In the genomic region with DNA sequence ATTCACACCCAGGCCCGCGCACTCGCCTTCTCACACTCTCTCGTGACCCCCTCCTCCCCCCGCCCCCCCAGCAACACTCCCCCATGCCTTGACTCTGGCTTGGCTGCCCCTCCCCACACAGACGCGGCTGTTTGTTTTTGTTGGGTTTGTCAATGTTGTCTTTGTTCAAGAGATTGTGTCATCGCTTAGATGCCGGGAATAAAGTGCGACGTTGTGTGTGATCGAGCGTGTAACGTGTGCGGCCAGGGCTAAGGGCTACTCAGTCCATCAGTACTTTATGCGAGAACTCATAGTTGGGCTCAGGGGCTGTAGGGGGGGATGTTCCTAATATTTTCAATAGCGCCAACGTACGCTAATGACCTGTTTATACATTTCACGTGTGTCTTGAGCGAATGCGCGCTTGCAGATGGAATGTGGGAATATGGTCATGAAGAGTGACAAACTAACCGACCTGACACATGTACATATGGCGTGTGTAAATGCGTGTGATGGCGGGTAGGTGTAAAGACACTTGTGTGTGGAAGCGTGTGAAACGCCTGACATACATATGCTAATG, we compare ENCODE assay signal across 8 mouse cellular contexts. TPM values are rescaled to one million over a fixed set of nuclear protein-coding genes. Genes with fewer than 3 reads are reported as not detected.
A peak's percentile ranks its signal among the peaks of the same experiment; 100 is the strongest.
DNase-seq lines count a peak whose midpoint lies in the region; ATAC-seq and TF ChIP-seq lines count a peak whose summit lies in the region.

No protein-coding gene starts in this region.

- intact Hi-C loops in left cerebral cortex, adult 2 months (cut with DNase I): no loop called here

- TF ChIP-seq CTCF in left cerebral cortex, adult 2 months (IDR thresholded peaks at IDR 0.05): no peak

- peak overlapping the region; percentile 90 for H3K4me2 ChIP-seq in hindbrain, embryonic 13.5 days
- peak overlapping the region; percentile 61 for H3K4me2 ChIP-seq in liver, embryonic 13.5 days
- peak overlapping the region; percentile 94 for H3K4me2 ChIP-seq in neural tube, embryonic 13.5 days

- H3K9me3 ChIP-seq in hindbrain, embryonic 13.5 days: no peaks in the 10 kb centered on the region
- H3K9me3 ChIP-seq in liver, embryonic 13.5 days (replicated peaks): no peaks in the 10 kb centered on the region
- no peaks in the 10 kb centered on the region for H3K9me3 ChIP-seq in neural tube, embryonic 13.5 days

- peaks cover 63% of the 10 kb centered on the region for H3K27me3 ChIP-seq in hindbrain, embryonic 13.5 days
- peaks cover 72% of the 10 kb centered on the region for H3K27me3 ChIP-seq in liver, embryonic 13.5 days
- peaks cover 48% of the 10 kb centered on the region for H3K27me3 ChIP-seq in neural tube, embryonic 13.5 days

- peak overlapping the region; percentile 70 for H3K9ac ChIP-seq in hindbrain, embryonic 13.5 days
- H3K9ac ChIP-seq in liver, embryonic 13.5 days: no peak overlapping the region
- peak overlapping the region; percentile 72 for H3K9ac ChIP-seq in neural tube, embryonic 13.5 days

- no peaks in the 10 kb centered on the region for H3K36me3 ChIP-seq in hindbrain, embryonic 13.5 days
- H3K36me3 ChIP-seq in liver, embryonic 13.5 days: peaks cover 2% of the 10 kb centered on the region; the same call in 1 of the 2 replicates
- no peaks in the 10 kb centered on the region for H3K36me3 ChIP-seq in neural tube, embryonic 13.5 days

- H3K27ac ChIP-seq in left cerebral cortex, adult 2 months: peak overlapping the region; percentile 87
- H3K27ac ChIP-seq in hindbrain, embryonic 13.5 days: peak overlapping the region; percentile 60
- H3K27ac ChIP-seq in liver, embryonic 13.5 days: no peak overlapping the region
- peak overlapping the region; percentile 68 for H3K27ac ChIP-seq in neural tube, embryonic 13.5 days (replicated peaks)

- WGBS in hindbrain, embryonic 13.5 days: under 1% methylated on average over 29 of the region's 29 CpGs
- WGBS in liver, embryonic 13.5 days (ENCODE audit: insufficient replicate concordance): 1% methylated on average over 29 of the region's 29 CpGs
- WGBS in neural tube, embryonic 13.5 days: under 1% methylated on average over 29 of the region's 29 CpGs

- peak; percentile 7; the same call in 1 of the 2 replicates for ATAC-seq in hindbrain, embryonic 13.5 days (ENCODE audit: low FRiP score)
- ATAC-seq in liver, embryonic 13.5 days (ENCODE audit: low read depth): no peak
- peak; percentile 16; the same call in 1 of the 2 replicates for ATAC-seq in neural tube, embryonic 13.5 days (ENCODE audit: low read depth)

- peak in 1 of 2 experiments; percentile 33 for DNase-seq in left cerebral cortex, adult 2 months (ENCODE audit: extremely low spot score in 1 of 2, low spot score in 2 of 2)
- no peak for DNase-seq in left cerebral cortex, adult 11 months (ENCODE audit: low spot score)
- peak; percentile 53 for DNase-seq in embryo, embryonic 11 days
- no peak for DNase-seq in liver, embryonic 13.5 days
- DNase-seq in thymus, adult 18-20 months: no peak
- DNase-seq in frontal cortex, postnatal 36 days (ENCODE audit: low spot score in 2 of 2): no peak

- peaks cover 44% of the 10 kb centered on the region for H3K4me1 ChIP-seq in hindbrain, embryonic 13.5 days (replicated peaks)
- peaks cover 17% of the 10 kb centered on the region for H3K4me1 ChIP-seq in liver, embryonic 13.5 days (replicated peaks)
- H3K4me1 ChIP-seq in neural tube, embryonic 13.5 days (replicated peaks): peaks cover 54% of the 10 kb centered on the region

- peak overlapping the region; percentile 61 for H3K4me3 ChIP-seq in left cerebral cortex, adult 2 months
- peak overlapping the region; percentile 48 for H3K4me3 ChIP-seq in hindbrain, embryonic 13.5 days
- H3K4me3 ChIP-seq in liver, embryonic 13.5 days (replicated peaks): peak overlapping the region; percentile 42
- peak overlapping the region; percentile 49 for H3K4me3 ChIP-seq in neural tube, embryonic 13.5 days

RNA-seq across cellular contexts. Expression of a gene that starts 0.8 kb away (rescaled TPM):
- total RNA-seq in left cerebral cortex, adult 2 months (2021): 1 to 10 TPM; 5.5 to 5.9 TPM
- 12.1 and 12.4 TPM in 2 replicates for polyA plus RNA-seq in hindbrain, embryonic 13.5 days (2015; fragmentation: Nextera tagmentation; extraction: Ambion mirVana)
- 4.3 and 4.6 TPM in 2 replicates for polyA plus RNA-seq in liver, embryonic 13.5 days (2015; fragmentation: Nextera tagmentation; extraction: Ambion mirVana)
- polyA plus RNA-seq in neural tube, embryonic 13.5 days (2015; fragmentation: Nextera tagmentation; extraction: Ambion mirVana): 12.5 and 14.5 TPM in 2 replicates

RNA-seq across cellular contexts. Expression of a gene that starts 9.8 kb away (rescaled TPM):
- 10 to 100 TPM; 36.0 to 38.6 TPM for total RNA-seq in left cerebral cortex, adult 2 months (2021)
- polyA plus RNA-seq in hindbrain, embryonic 13.5 days (2015; fragmentation: Nextera tagmentation; extraction: Ambion mirVana): 34.6 and 38.0 TPM in 2 replicates
- 17.4 and 18.0 TPM in 2 replicates for polyA plus RNA-seq in liver, embryonic 13.5 days (2015; fragmentation: Nextera tagmentation; extraction: Ambion mirVana)
- 44.0 and 45.5 TPM in 2 replicates for polyA plus RNA-seq in neural tube, embryonic 13.5 days (2015; fragmentation: Nextera tagmentation; extraction: Ambion mirVana)

RNA-seq across cellular contexts. Expression of a gene that starts 21.0 kb away (rescaled TPM):
- 10 to 100 TPM; 50.9 to 53.1 TPM for total RNA-seq in left cerebral cortex, adult 2 months (2021)
- 74.4 and 76.2 TPM in 2 replicates for polyA plus RNA-seq in hindbrain, embryonic 13.5 days (2015; fragmentation: Nextera tagmentation; extraction: Ambion mirVana)
- 57.2 and 64.5 TPM in 2 replicates for polyA plus RNA-seq in liver, embryonic 13.5 days (2015; fragmentation: Nextera tagmentation; extraction: Ambion mirVana)
- 76.9 and 81.4 TPM in 2 replicates for polyA plus RNA-seq in neural tube, embryonic 13.5 days (2015; fragmentation: Nextera tagmentation; extraction: Ambion mirVana)

RNA-seq across cellular contexts. Expression of a gene that starts 34.0 kb away (rescaled TPM):
- 10 to 100 TPM; 82.8 to 85.1 TPM for total RNA-seq in left cerebral cortex, adult 2 months (2021)
- polyA plus RNA-seq in hindbrain, embryonic 13.5 days (2015; fragmentation: Nextera tagmentation; extraction: Ambion mirVana): 64.3 and 68.1 TPM in 2 replicates
- 0.14 and 0.23 TPM in 2 replicates for polyA plus RNA-seq in liver, embryonic 13.5 days (2015; fragmentation: Nextera tagmentation; extraction: Ambion mirVana)
- polyA plus RNA-seq in neural tube, embryonic 13.5 days (2015; fragmentation: Nextera tagmentation; extraction: Ambion mirVana): 55.8 and 55.9 TPM in 2 replicates

RNA-seq across cellular contexts. Expression of a gene that starts 34.4 kb away (rescaled TPM):
- total RNA-seq in left cerebral cortex, adult 2 months (2021): 10 to 100 TPM; 63.2 to 71.4 TPM
- polyA plus RNA-seq in hindbrain, embryonic 13.5 days (2015; fragmentation: Nextera tagmentation; extraction: Ambion mirVana): 205 and 209 TPM in 2 replicates
- 152 and 155 TPM in 2 replicates for polyA plus RNA-seq in liver, embryonic 13.5 days (2015; fragmentation: Nextera tagmentation; extraction: Ambion mirVana)
- polyA plus RNA-seq in neural tube, embryonic 13.5 days (2015; fragmentation: Nextera tagmentation; extraction: Ambion mirVana): 248 and 258 TPM in 2 replicates
